Mouse (Mus musculus) forebrain, postnatal 0 days (tissue): ENCODE data around the gene Ppil3. TPM values are rescaled to one million over a fixed set of nuclear protein-coding genes. Genes with fewer than 3 reads are reported as not detected.
A peak's percentile ranks its signal among the peaks of the same experiment; 100 is the strongest.

Source experiments
- ATAC-seq: fragments of 200-750 bp; cut with Nextera tagmentation; 2 replicates; pipeline ENCODE4 v1.8.0; 2017; ENCODE audit warnings: mild to moderate bottlenecking, moderate library complexity
- DNase-seq: peaks from one replicate; pipeline ENCODE4 v3.0.0-alpha.2; 2015
- H3K27ac ChIP-seq: fragments of 300-500 bp; sonication (generic); 2 replicates; pipeline ENCODE4 v1.5.1; 2014; ENCODE audit warnings: low read depth, mild to moderate bottlenecking, antibody characterized with exemption, low read length, moderate library complexity, mixed read lengths
- H3K27me3 ChIP-seq: fragments of 300-500 bp; sonication (generic); 2 replicates; pipeline ENCODE4 v1.6.1; 2014; ENCODE audit warnings: mild to moderate bottlenecking, low read length, mixed read lengths; ENCODE audit not compliant: insufficient read depth
- H3K36me3 ChIP-seq: fragments of 300-500 bp; sonication (generic); 2 replicates; pipeline ENCODE4 v1.6.1; 2014; ENCODE audit warnings: mild to moderate bottlenecking, moderate library complexity; ENCODE audit not compliant: insufficient read depth
- H3K4me1 ChIP-seq: fragments of 300-500 bp; sonication (generic); 2 replicates; pipeline ENCODE4 v1.6.1; 2014; ENCODE audit warnings: antibody characterized with exemption; ENCODE audit not compliant: insufficient read depth
- H3K4me2 ChIP-seq: fragments of 300-500 bp; sonication (generic); 2 replicates; pipeline ENCODE4 v1.6.1; 2014; ENCODE audit warnings: low read depth, mild to moderate bottlenecking, moderate library complexity
- H3K4me3 ChIP-seq: fragments of 300-500 bp; sonication (generic); 2 replicates; pipeline ENCODE4 v1.5.1; 2014; ENCODE audit warnings: low read depth, low read length, mixed read lengths
- H3K9ac ChIP-seq: fragments of 300-500 bp; sonication (generic); 2 replicates; pipeline ENCODE4 v1.6.1; 2014; ENCODE audit warnings: mild to moderate bottlenecking
- H3K9me3 ChIP-seq: fragments of 300-500 bp; sonication (generic); 2 replicates; pipeline ENCODE4 v1.6.1; 2016; ENCODE audit warnings: low read length
- CTCF ChIP-seq: sonication (generic); IDR thresholded peaks from 2 replicates; pipeline ENCODE4 v1.5.1; 2016; ENCODE audit warnings: antibody characterized with exemption, control low read depth, low read depth
- WGBS: fragments of 180-500 bp; shearing (Covaris S2); extraction: QIAGEN DNeasy Blood & Tissue Kit; methylation state at CpG from one replicate; pipeline ENCODE4 v1.1.7; 2014; 5-methylcytosine and 5-hydroxymethylcytosine counted together
- polyA plus RNA-seq: library from polyadenylated mRNA; unstranded; fragments of >200 nt; fragmentation: Nextera tagmentation; extraction: Ambion mirVana; gene quantifications from 2 replicates; pipeline ENCODE4 v1.2.1, GENCODE M21; 2015
- total RNA-seq: library from RNA; depleted of rRNA; stranded (reverse); fragments of >200 nt; gene quantifications from 2 replicates; pipeline ENCODE4 v1.2.3, GENCODE M21; 2014

Gene Ppil3
- total and polyA plus RNA-seq, 2 experiments from 2014 or later, result 29.0 to 55.4 TPM

- peaks cover 46% of the 10 kb centered on the region for H3K36me3 ChIP-seq
- WGBS, result 92% methylated on average over 1 of the region's 1 CpGs
Measured at GRCm38 (mm10) chr1:58396179-58396578, 49.1 kb downstream of the Ppil3 start.

GRCm38 (mm10) chr1:58395341-58395740 is 49.9 kb downstream of the Ppil3 start:
- Histone ChIP-seq H3K4me1 (peaks cover 9% of the 10 kb centered on the region; the same call in 1 of the 2 replicates), H3K4me2 (no peak overlapping the region), H3K27ac (no peak overlapping the region), H3K4me3 (no peak overlapping the region), H3K27me3 (no peaks in the 10 kb centered on the region), H3K36me3 (peaks cover 37% of the 10 kb centered on the region), H3K9me3 (no peaks in the 10 kb centered on the region), H3K9ac (no peak overlapping the region)
- no peak; the same call in 1 of the 2 replicates for TF ChIP-seq CTCF
- DNase-seq (no peak), ATAC-seq (no peak)
- 91% methylated on average over 3 of the region's 3 CpGs for WGBS

More at GRCm38 (mm10) chr1:58396179-58396578, 49.1 kb downstream of the Ppil3 start:
- Histone ChIP-seq H3K4me2 (no peak overlapping the region), H3K4me3 (no peak overlapping the region), H3K4me1 (peaks cover 9% of the 10 kb centered on the region; the same call in 1 of the 2 replicates), H3K9ac (no peak overlapping the region), H3K27me3 (no peaks in the 10 kb centered on the region), H3K27ac (no peak overlapping the region), H3K9me3 (no peaks in the 10 kb centered on the region)
- ATAC-seq (no peak), DNase-seq (no peak)
- TF ChIP-seq CTCF, result peak; percentile 28; the same call in 1 of the 2 replicates

GRCm38 (mm10) chr1:58393284-58394195 is 51.7 kb downstream of the Ppil3 start:
- no peaks in the 10 kb centered on the region for H3K9me3 ChIP-seq
- H3K27ac ChIP-seq, result peak overlapping the region; percentile 100
- H3K9ac ChIP-seq, result peak overlapping the region; percentile 96
- H3K4me2 ChIP-seq, result peak overlapping the region; percentile 73
- peaks cover 9% of the 10 kb centered on the region; the same call in 1 of the 2 replicates for H3K4me1 ChIP-seq
- DNase-seq (peak; percentile 25), ATAC-seq (peak; percentile 45)
- TF ChIP-seq CTCF, result peak; percentile 32
- H3K4me3 ChIP-seq, result peak overlapping the region; percentile 98
- WGBS, result under 1% methylated on average over 50 of the region's 90 CpGs
- H3K27me3 ChIP-seq, result no peaks in the 10 kb centered on the region
- peaks cover 22% of the 10 kb centered on the region for H3K36me3 ChIP-seq

- 3% methylated on average over 48 of the region's 61 CpGs for WGBS
- Histone ChIP-seq H3K9ac (peak within 1 kb of the TSS; percentile 96), H3K27ac (peak within 1 kb of the TSS; percentile 100), H3K27me3 (no peaks in the 10 kb centered on the region), H3K4me3 (peak within 1 kb of the TSS; percentile 98), H3K4me1 (peaks cover 9% of the 10 kb centered on the region; the same call in 1 of the 2 replicates), H3K9me3 (no peaks in the 10 kb centered on the region), H3K4me2 (peak within 1 kb of the TSS; percentile 73), H3K36me3 (peaks cover 14% of the 10 kb centered on the region)
- 0 out of 2 replicates have a peak, but pooled peaks have one; percentile 11 for TF ChIP-seq CTCF
- DNase-seq (peak; percentile 96), ATAC-seq (peak; percentile 97)
Measured at GRCm38 (mm10) chr1:58392652-58393283, 52.5 kb downstream of the Ppil3 start, which contains the start of gene Bzw1. Gene Bzw1 (plus strand): TSS chr1:58392898.

GRCm38 (mm10) chr1:58392268-58392651 is 53.0 kb downstream of the Ppil3 start:
- no peak for TF ChIP-seq CTCF
- H3K27me3 ChIP-seq, result no peaks in the 10 kb centered on the region
- DNase-seq (peak; percentile 68), ATAC-seq (peak; percentile 52)
- WGBS, result under 1% methylated on average over 16 of the region's 16 CpGs
- H3K9ac ChIP-seq, result peak overlapping the region; percentile 96
- H3K4me2 ChIP-seq, result peak overlapping the region; percentile 72
- no peaks in the 10 kb centered on the region for H3K9me3 ChIP-seq
- peak overlapping the region; percentile 100 for H3K27ac ChIP-seq
- peak overlapping the region; percentile 98 for H3K4me3 ChIP-seq
- H3K4me1 ChIP-seq, result peaks cover 9% of the 10 kb centered on the region; the same call in 1 of the 2 replicates
- peaks cover 9% of the 10 kb centered on the region; the same call in 1 of the 2 replicates for H3K36me3 ChIP-seq

- no peak for DNase-seq
- TF ChIP-seq CTCF, result no peak
- H3K27me3 ChIP-seq, result no peaks in the 10 kb centered on the region
- peak overlapping the region; percentile 98 for H3K4me3 ChIP-seq
- H3K4me2 ChIP-seq, result peak overlapping the region; percentile 72
- no peaks in the 10 kb centered on the region for H3K9me3 ChIP-seq
- H3K36me3 ChIP-seq, result peaks cover 9% of the 10 kb centered on the region; the same call in 1 of the 2 replicates
- H3K27ac ChIP-seq, result peak overlapping the region; percentile 100
- WGBS, result 43% methylated on average over 19 of the region's 19 CpGs
- peaks cover 9% of the 10 kb centered on the region; the same call in 1 of the 2 replicates for H3K4me1 ChIP-seq
- no peak for ATAC-seq
- peak overlapping the region; percentile 96 for H3K9ac ChIP-seq
Measured at GRCm38 (mm10) chr1:58391421-58392267, 53.6 kb downstream of the Ppil3 start.
